Mouse (Mus musculus) heart, postnatal 0 days (tissue): ENCODE results near the gene Mknk2. TPM values are rescaled to one million over a fixed set of nuclear protein-coding genes. Genes with fewer than 3 reads are reported as not detected.

Experiments used
- ATAC-seq: fragments of 200-750 bp; cut with Nextera tagmentation; 2 replicates; pipeline ENCODE4 v1.8.0; 2017; ENCODE audit warnings: low read depth, moderate number of reproducible peaks, moderate library complexity; ENCODE audit not compliant: insufficient read depth
- DNase-seq: peaks from one replicate; pipeline ENCODE4 v3.0.0-alpha.2; 2016; ENCODE audit warnings: low spot score
- H3K27ac ChIP-seq: fragments of 300-500 bp; sonication (generic); 2 replicates; pipeline ENCODE4 v1.5.1; 2014; ENCODE audit warnings: low read depth, mild to moderate bottlenecking
- H3K27me3 ChIP-seq: fragments of 300-500 bp; sonication (generic); 2 replicates; pipeline ENCODE4 v1.6.1; 2014; ENCODE audit warnings: low read length, mixed read lengths; ENCODE audit not compliant: control insufficient read depth, insufficient read depth
- H3K36me3 ChIP-seq: fragments of 300-500 bp; sonication (generic); replicated peaks from 2 replicates; pipeline ENCODE4 v1.6.1; 2014; ENCODE audit warnings: low read length, mixed read lengths; ENCODE audit not compliant: control insufficient read depth, insufficient read depth
- H3K4me1 ChIP-seq: fragments of 300-500 bp; sonication (generic); 2 replicates; pipeline ENCODE4 v1.6.1; 2014; ENCODE audit warnings: antibody characterized with exemption; ENCODE audit not compliant: control insufficient read depth, insufficient read depth
- H3K4me2 ChIP-seq: fragments of 300-500 bp; sonication (generic); 2 replicates; pipeline ENCODE4 v1.6.1; 2014; ENCODE audit warnings: low read depth, mild to moderate bottlenecking, low read length, moderate library complexity
- H3K4me3 ChIP-seq: fragments of 300-500 bp; sonication (generic); 2 replicates; pipeline ENCODE4 v1.5.1; 2014; ENCODE audit warnings: low read depth, low read length
- H3K9ac ChIP-seq: fragments of 300-500 bp; sonication (generic); replicated peaks from 2 replicates; pipeline ENCODE4 v1.6.1; 2014; ENCODE audit warnings: low read depth, low read length, mixed read lengths
- H3K9me3 ChIP-seq: fragments of 300-500 bp; sonication (generic); replicated peaks from 2 replicates; pipeline ENCODE4 v1.6.1; 2016; ENCODE audit warnings: low read length; ENCODE audit not compliant: control insufficient read depth
- CTCF ChIP-seq: IDR thresholded peaks from 2 replicates; pipeline ENCODE4 v1.5.1; 2016; ENCODE audit warnings: antibody characterized with exemption, control low read depth, low read depth
- EP300 ChIP-seq: IDR thresholded peaks from 2 replicates; pipeline ENCODE4 v1.6.1; 2016; ENCODE audit warnings: antibody characterized with exemption, low read depth
- WGBS: fragments of 180-500 bp; shearing (Covaris S2); extraction: QIAGEN DNeasy Blood & Tissue Kit; methylation state at CpG from one replicate; pipeline ENCODE4 v1.1.7; 2014; 5-methylcytosine and 5-hydroxymethylcytosine counted together
- polyA plus RNA-seq: library from polyadenylated mRNA; unstranded; fragments of >200 nt; fragmentation: Nextera tagmentation; extraction: Ambion mirVana; gene quantifications from 2 replicates; pipeline ENCODE4 v1.2.1, GENCODE M21; 2015
- total RNA-seq: library from RNA; depleted of rRNA; stranded (reverse); fragments of >200 nt; gene quantifications from 2 replicates; pipeline ENCODE4 v1.2.3, GENCODE M21; 2014; ENCODE audit warnings: low replicate concordance

Gene Mknk2
- total and polyA plus RNA-seq, 2 experiments from 2014 or later: 76.9 to 150 TPM

- DNase-seq: no peak
- H3K36me3 ChIP-seq: peaks cover 50% of the 10 kb centered on the region
- no peak overlapping the region for H3K4me3 ChIP-seq
- H3K4me1 ChIP-seq: peaks cover 34% of the 10 kb centered on the region
- no peaks in the 10 kb centered on the region for H3K27me3 ChIP-seq
- no peak for TF ChIP-seq EP300
- peak; percentile 22; the same call in 1 of the 2 replicates for TF ChIP-seq CTCF
- H3K27ac ChIP-seq: peak overlapping the region; percentile 98
- no peak overlapping the region for H3K4me2 ChIP-seq
- 70% methylated on average over 10 of the region's 10 CpGs for WGBS
- H3K9ac ChIP-seq: peak overlapping the region; percentile 7; the same call in 1 of the 2 replicates
- ATAC-seq: no peak
- no peaks in the 10 kb centered on the region for H3K9me3 ChIP-seq
Observed at GRCm38 (mm10) chr10:80665981-80666733, 11.8 kb downstream of the Mknk2 start.

- no peaks in the 10 kb centered on the region for H3K27me3 ChIP-seq
- H3K9ac ChIP-seq: peak overlapping the region; percentile 7
- ATAC-seq (no peak), DNase-seq (no peak)
- peaks cover 43% of the 10 kb centered on the region for H3K36me3 ChIP-seq
- H3K4me3 ChIP-seq: no peak overlapping the region
- WGBS: 38% methylated on average over 4 of the region's 4 CpGs
- H3K9me3 ChIP-seq: no peaks in the 10 kb centered on the region
- 0 out of 2 replicates have a peak overlapping the region, but pooled peaks have one; percentile 48 for H3K4me2 ChIP-seq
- TF ChIP-seq EP300 (no peak), CTCF (no peak)
- H3K27ac ChIP-seq: peak overlapping the region; percentile 98
- peaks cover 27% of the 10 kb centered on the region for H3K4me1 ChIP-seq
Observed at GRCm38 (mm10) chr10:80665459-80665858, 12.5 kb downstream of the Mknk2 start.

GRCm38 (mm10) chr10:80665016-80665380 lies 12.9 kb downstream of the Mknk2 start:
- 10% methylated on average over 10 of the region's 10 CpGs for WGBS
- H3K36me3 ChIP-seq: peaks cover 40% of the 10 kb centered on the region
- H3K27ac ChIP-seq: peak overlapping the region; percentile 98
- peak overlapping the region; percentile 48 for H3K4me2 ChIP-seq
- H3K9me3 ChIP-seq: no peaks in the 10 kb centered on the region
- H3K27me3 ChIP-seq: no peaks in the 10 kb centered on the region
- no peak for TF ChIP-seq EP300
- TF ChIP-seq CTCF: no peak
- peak overlapping the region; percentile 7; the same call in 1 of the 2 replicates for H3K9ac ChIP-seq
- H3K4me1 ChIP-seq: peaks cover 23% of the 10 kb centered on the region
- H3K4me3 ChIP-seq: peak overlapping the region; percentile 20; the same call in 1 of the 2 replicates
- DNase-seq (peak; percentile 81), ATAC-seq (peak; percentile 74)

GRCm38 (mm10) chr10:80664197-80665015 lies 13.5 kb downstream of the Mknk2 start:
- Histone ChIP-seq H3K4me3 (peak overlapping the region; percentile 20; the same call in 1 of the 2 replicates), H3K9me3 (no peaks in the 10 kb centered on the region), H3K27ac (peak overlapping the region; percentile 98), H3K4me2 (peak overlapping the region; percentile 48), H3K4me1 (peaks cover 18% of the 10 kb centered on the region), H3K9ac (no peak overlapping the region), H3K27me3 (no peaks in the 10 kb centered on the region), H3K36me3 (peaks cover 34% of the 10 kb centered on the region)
- 6% methylated on average over 16 of the region's 16 CpGs for WGBS
- TF ChIP-seq EP300 (peak; percentile 92), CTCF (no peak)
- ATAC-seq: peak; percentile 93
- DNase-seq: peak; percentile 95

- Histone ChIP-seq H3K9me3 (no peaks in the 10 kb centered on the region), H3K27ac (peak overlapping the region; percentile 98), H3K4me3 (no peak overlapping the region), H3K27me3 (no peaks in the 10 kb centered on the region), H3K36me3 (peaks cover 27% of the 10 kb centered on the region), H3K9ac (0 out of 2 replicates have a peak overlapping the region, but pooled peaks have one; percentile 17), H3K4me2 (no peak overlapping the region), H3K4me1 (peaks cover 17% of the 10 kb centered on the region)
- TF ChIP-seq CTCF (no peak), EP300 (peak; percentile 75; the same call in 1 of the 2 replicates)
- 25% methylated on average over 5 of the region's 5 CpGs for WGBS
- ATAC-seq (no peak), DNase-seq (peak; percentile 50)
Observed at GRCm38 (mm10) chr10:80663485-80664196, 14.3 kb downstream of the Mknk2 start.
